Mouse (Mus musculus): ENCODE data around the gene Scarf2. TPM values are rescaled to one million over a fixed set of nuclear protein-coding genes. Genes with fewer than 3 reads are reported as not detected.

Scarf2 gene
- polyA plus RNA-seq, 1 experiment from 2014 or later, result 0.97 TPM

GRCm38 (mm10) chr16:17776828-17777227 is 20.3 kb upstream of the Scarf2 start:
- H3K27me3 ChIP-seq (ENCODE audit: insufficient read depth, low read length), result no peaks in the 10 kb centered on the region
- ATAC-seq (no peak), DNase-seq (peak; percentile 47)
- peaks cover 21% of the 10 kb centered on the region for H3K36me3 ChIP-seq (replicated peaks; ENCODE audit: insufficient read depth, low read length)
- no peaks in the 10 kb centered on the region for H3K9me3 ChIP-seq (ENCODE audit: low read length)
- 64% methylated on average over 11 of the region's 11 CpGs for WGBS (ENCODE audit: insufficient replicate concordance)
- no peak for TF ChIP-seq EP300 (IDR thresholded peaks at IDR 0.05; ENCODE audit: low read depth)
- TF ChIP-seq CTCF (IDR thresholded peaks at IDR 0.05; ENCODE audit: low read depth), result peak; percentile 72
- H3K4me2 ChIP-seq (ENCODE audit: low read depth, low read length), result no peak overlapping the region
- H3K4me1 ChIP-seq (ENCODE audit: insufficient read depth), result no peaks in the 10 kb centered on the region
- H3K27ac ChIP-seq (ENCODE audit: low read depth), result no peak overlapping the region
- no peak overlapping the region for H3K9ac ChIP-seq (replicated peaks)
- H3K4me3 ChIP-seq (ENCODE audit: low read depth, low read length), result no peak overlapping the region

GRCm38 (mm10) chr16:17778223-17778622 is 18.9 kb upstream of the Scarf2 start:
- WGBS (ENCODE audit: insufficient replicate concordance), result 68% methylated on average over 4 of the region's 4 CpGs
- Histone ChIP-seq H3K36me3 (replicated peaks; ENCODE audit: insufficient read depth, low read length) (peaks cover 21% of the 10 kb centered on the region), H3K9ac (replicated peaks) (no peak overlapping the region), H3K27ac (ENCODE audit: low read depth) (no peak overlapping the region), H3K27me3 (ENCODE audit: insufficient read depth, low read length) (no peaks in the 10 kb centered on the region), H3K4me3 (ENCODE audit: low read depth, low read length) (no peak overlapping the region), H3K9me3 (ENCODE audit: low read length) (no peaks in the 10 kb centered on the region), H3K4me1 (ENCODE audit: insufficient read depth) (no peaks in the 10 kb centered on the region), H3K4me2 (ENCODE audit: low read depth, low read length) (no peak overlapping the region)
- DNase-seq (no peak), ATAC-seq (no peak)
- TF ChIP-seq EP300 (IDR thresholded peaks at IDR 0.05; ENCODE audit: low read depth) (no peak), CTCF (IDR thresholded peaks at IDR 0.05; ENCODE audit: low read depth) (no peak)

GRCm38 (mm10) chr16:17779692-17780091 is 17.4 kb upstream of the Scarf2 start:
- Histone ChIP-seq H3K36me3 (replicated peaks; ENCODE audit: insufficient read depth, low read length) (peaks cover 31% of the 10 kb centered on the region), H3K4me2 (ENCODE audit: low read depth, low read length) (no peak overlapping the region), H3K9me3 (ENCODE audit: low read length) (no peaks in the 10 kb centered on the region)

GRCm38 (mm10) chr16:17785337-17785736 is 11.7 kb upstream of the Scarf2 start:
- H3K4me3 ChIP-seq (ENCODE audit: low read depth, low read length), result no peak overlapping the region
- ATAC-seq (no peak), DNase-seq (no peak)
- no peaks in the 10 kb centered on the region for H3K4me1 ChIP-seq (ENCODE audit: insufficient read depth)
- WGBS (ENCODE audit: insufficient replicate concordance), result 65% methylated on average over 3 of the region's 3 CpGs
- no peaks in the 10 kb centered on the region for H3K9me3 ChIP-seq (ENCODE audit: low read length)
- H3K27ac ChIP-seq (ENCODE audit: low read depth), result no peak overlapping the region
- no peaks in the 10 kb centered on the region for H3K27me3 ChIP-seq (ENCODE audit: insufficient read depth, low read length)
- no peak overlapping the region for H3K4me2 ChIP-seq (ENCODE audit: low read depth, low read length)
- TF ChIP-seq CTCF (IDR thresholded peaks at IDR 0.05; ENCODE audit: low read depth) (peak; percentile 43), EP300 (IDR thresholded peaks at IDR 0.05; ENCODE audit: low read depth) (no peak)
- peaks cover 35% of the 10 kb centered on the region for H3K36me3 ChIP-seq (replicated peaks; ENCODE audit: insufficient read depth, low read length)
- H3K9ac ChIP-seq (replicated peaks), result no peak overlapping the region

More at GRCm38 (mm10) chr16:17779692-17780091, 17.4 kb upstream of the Scarf2 start:
- Histone ChIP-seq H3K27ac (ENCODE audit: low read depth) (no peak overlapping the region), H3K4me3 (ENCODE audit: low read depth, low read length) (no peak overlapping the region), H3K27me3 (ENCODE audit: insufficient read depth, low read length) (no peaks in the 10 kb centered on the region), H3K9ac (replicated peaks) (no peak overlapping the region), H3K4me1 (ENCODE audit: insufficient read depth) (no peaks in the 10 kb centered on the region)
- ATAC-seq, result no peak
- DNase-seq, result no peak
- 59% methylated on average over 1 of the region's 1 CpGs for WGBS (ENCODE audit: insufficient replicate concordance)
- TF ChIP-seq CTCF (IDR thresholded peaks at IDR 0.05; ENCODE audit: low read depth) (no peak), EP300 (IDR thresholded peaks at IDR 0.05; ENCODE audit: low read depth) (no peak)

GRCm38 (mm10) chr16:17792728-17793127 is 4.4 kb upstream of the Scarf2 start:
- ATAC-seq (no peak), DNase-seq (no peak)
- H3K27ac ChIP-seq (ENCODE audit: low read depth), result no peak overlapping the region
- H3K9me3 ChIP-seq (ENCODE audit: low read length), result no peaks in the 10 kb centered on the region
- TF ChIP-seq CTCF (IDR thresholded peaks at IDR 0.05; ENCODE audit: low read depth), result no peak
- no peak for TF ChIP-seq EP300 (IDR thresholded peaks at IDR 0.05; ENCODE audit: low read depth)
- peaks cover 11% of the 10 kb centered on the region for H3K4me1 ChIP-seq (ENCODE audit: insufficient read depth)
- WGBS (ENCODE audit: insufficient replicate concordance), result 80% methylated on average over 3 of the region's 3 CpGs
- H3K9ac ChIP-seq (replicated peaks), result no peak overlapping the region
- peaks cover 12% of the 10 kb centered on the region; the same call in 1 of the 2 replicates for H3K36me3 ChIP-seq (replicated peaks; ENCODE audit: insufficient read depth, low read length)
- H3K4me3 ChIP-seq (ENCODE audit: low read depth, low read length), result no peak overlapping the region
- no peak overlapping the region for H3K4me2 ChIP-seq (ENCODE audit: low read depth, low read length)
- H3K27me3 ChIP-seq (ENCODE audit: insufficient read depth, low read length), result peaks cover 15% of the 10 kb centered on the region

GRCm38 (mm10) chr16:17794047-17794446 is 3.0 kb upstream of the Scarf2 start:
- H3K27ac ChIP-seq (ENCODE audit: low read depth), result no peak overlapping the region
- no peak overlapping the region for H3K4me2 ChIP-seq (ENCODE audit: low read depth, low read length)
- TF ChIP-seq CTCF (IDR thresholded peaks at IDR 0.05; ENCODE audit: low read depth) (no peak), EP300 (IDR thresholded peaks at IDR 0.05; ENCODE audit: low read depth) (no peak)
- H3K9me3 ChIP-seq (ENCODE audit: low read length), result no peaks in the 10 kb centered on the region
- H3K9ac ChIP-seq (replicated peaks), result no peak overlapping the region
- 88% methylated on average over 4 of the region's 4 CpGs for WGBS (ENCODE audit: insufficient replicate concordance)
- H3K4me1 ChIP-seq (ENCODE audit: insufficient read depth), result peaks cover 16% of the 10 kb centered on the region
- ATAC-seq, result no peak
- H3K4me3 ChIP-seq (ENCODE audit: low read depth, low read length), result no peak overlapping the region
- peaks cover 9% of the 10 kb centered on the region; the same call in 1 of the 2 replicates for H3K36me3 ChIP-seq (replicated peaks; ENCODE audit: insufficient read depth, low read length)
- no peak for DNase-seq
- H3K27me3 ChIP-seq (ENCODE audit: insufficient read depth, low read length), result peaks cover 28% of the 10 kb centered on the region

- no peak for DNase-seq
- no peak overlapping the region for H3K4me2 ChIP-seq (ENCODE audit: low read depth, low read length)
Observed at GRCm38 (mm10) chr16:17795643-17796042, 1.4 kb upstream of the Scarf2 start.

More at GRCm38 (mm10) chr16:17795643-17796042, 1.4 kb upstream of the Scarf2 start:
- H3K4me1 ChIP-seq (ENCODE audit: insufficient read depth), result peaks cover 16% of the 10 kb centered on the region
- 0 out of 2 replicates have a peak, but pooled peaks cover 3% of the 10 kb centered on the region for H3K36me3 ChIP-seq (replicated peaks; ENCODE audit: insufficient read depth, low read length)
- no peak for ATAC-seq
- no peak overlapping the region for H3K4me3 ChIP-seq (ENCODE audit: low read depth, low read length)
- 62% methylated on average over 5 of the region's 5 CpGs for WGBS (ENCODE audit: insufficient replicate concordance)
- H3K27me3 ChIP-seq (ENCODE audit: insufficient read depth, low read length), result peaks cover 43% of the 10 kb centered on the region
- no peaks in the 10 kb centered on the region for H3K9me3 ChIP-seq (ENCODE audit: low read length)
- H3K9ac ChIP-seq (replicated peaks), result no peak overlapping the region
- TF ChIP-seq CTCF (IDR thresholded peaks at IDR 0.05; ENCODE audit: low read depth) (no peak), EP300 (IDR thresholded peaks at IDR 0.05; ENCODE audit: low read depth) (no peak)
- H3K27ac ChIP-seq (ENCODE audit: low read depth), result no peak overlapping the region
